Mouse (Mus musculus): ENCODE data around the gene Vtn.
A peak's percentile ranks its signal among the peaks of the same experiment; 100 is the strongest.
"Not testable (repeated sequence)": the region's sequence is repeated elsewhere in the genome, so short reads cannot be mapped to it uniquely, and the experiment has no call there.

Gene Vtn

DNA sequence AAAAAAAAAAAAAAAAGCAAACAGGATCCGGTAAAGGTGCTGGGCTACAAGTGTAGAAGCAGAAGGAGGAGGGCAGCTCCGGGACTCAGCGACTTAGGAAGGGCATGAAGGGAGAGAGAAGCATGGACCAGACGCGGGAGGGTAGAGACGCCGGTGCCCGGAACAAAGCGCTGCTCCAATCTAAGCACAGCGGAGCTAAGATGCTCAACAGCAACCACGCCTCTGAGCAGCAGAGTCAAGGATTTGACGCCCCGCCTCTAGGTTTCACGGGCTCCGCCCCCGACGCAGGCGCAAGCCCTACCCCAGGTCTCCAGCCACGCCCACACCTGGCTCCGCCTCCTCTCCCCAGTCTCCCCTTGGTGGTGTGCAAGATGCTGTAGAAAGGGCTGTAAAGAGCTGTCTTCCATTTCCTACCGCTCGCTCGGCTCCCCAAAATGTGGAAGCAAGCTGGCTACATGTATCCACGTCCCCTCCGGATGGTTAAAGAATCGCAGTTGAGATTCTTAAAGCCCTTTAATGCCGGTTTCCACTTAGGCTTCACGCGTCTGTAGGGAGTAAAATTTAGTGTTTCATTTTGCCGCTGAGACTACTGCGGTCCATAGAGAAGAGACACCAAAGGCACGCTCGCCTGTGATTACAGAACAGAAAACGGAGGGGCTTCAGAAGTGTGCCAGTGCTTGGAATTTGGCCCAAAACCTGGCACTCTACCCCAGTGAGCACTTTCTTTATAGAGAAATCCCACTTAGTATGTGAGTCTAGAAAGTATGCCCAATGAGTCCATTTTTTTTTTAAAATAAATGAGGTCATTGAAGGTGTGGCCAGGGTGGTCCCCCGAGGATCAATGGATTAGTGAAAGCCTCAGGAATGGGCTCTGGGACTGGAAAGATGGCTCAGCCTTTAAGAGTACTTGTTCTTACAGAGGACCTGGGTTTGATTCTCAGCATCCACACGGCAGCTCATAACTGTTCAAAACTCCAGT is 1.1 kb upstream of the Vtn start, which contains the start of gene Sarm1:
Sarm1 (minus strand) TSS at position 211 of the 979 bp plus-strand sequence.
- DNase-seq (ENCODE audit: low read depth, low spot score) = peak; percentile 94

DNA sequence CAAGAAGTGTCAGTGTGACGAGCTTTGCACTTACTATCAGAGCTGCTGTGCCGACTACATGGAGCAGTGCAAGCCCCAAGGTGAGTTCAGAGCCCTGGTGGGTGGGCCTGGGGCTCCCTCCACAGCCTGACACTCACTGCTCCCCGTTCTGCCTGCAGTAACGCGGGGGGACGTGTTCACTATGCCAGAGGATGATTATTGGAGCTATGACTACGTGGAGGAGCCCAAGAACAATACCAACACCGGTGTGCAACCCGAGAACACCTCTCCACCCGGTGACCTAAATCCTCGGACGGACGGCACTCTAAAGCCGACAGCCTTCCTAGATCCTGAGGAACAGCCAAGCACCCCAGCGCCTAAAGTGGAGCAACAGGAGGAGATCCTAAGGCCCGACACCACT is 652 bp downstream of the Vtn start:
- peak; percentile 47 for DNase-seq (ENCODE audit: low read depth, low spot score)

DNA sequence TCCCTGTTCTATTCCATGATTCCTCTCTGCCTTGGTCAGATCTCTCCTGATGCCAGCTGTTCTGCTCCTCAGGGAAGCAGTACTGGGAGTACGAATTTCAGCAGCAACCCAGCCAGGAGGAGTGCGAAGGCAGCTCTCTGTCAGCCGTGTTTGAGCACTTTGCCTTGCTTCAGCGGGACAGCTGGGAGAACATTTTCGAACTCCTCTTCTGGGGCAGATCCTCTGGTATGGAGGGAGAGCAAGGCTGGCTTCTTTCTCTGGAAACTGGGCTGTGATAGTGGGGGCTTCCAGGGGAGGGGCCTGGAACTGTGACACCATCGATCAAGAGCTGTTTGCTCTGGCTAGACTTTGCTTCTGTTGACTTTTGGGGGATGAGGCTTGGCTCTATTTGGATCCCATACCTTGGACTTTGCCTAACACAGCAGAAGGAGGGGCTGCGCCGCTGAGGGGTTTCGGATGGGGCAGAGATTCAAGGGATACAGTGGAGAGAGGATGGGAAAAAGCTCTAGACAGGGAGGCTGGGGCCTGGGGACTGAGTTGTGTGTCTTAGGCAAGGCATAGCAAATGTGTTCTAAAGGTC is 1.8 kb downstream of the Vtn start:
- DNase-seq (ENCODE audit: low read depth, low spot score) = no peak

DNA sequence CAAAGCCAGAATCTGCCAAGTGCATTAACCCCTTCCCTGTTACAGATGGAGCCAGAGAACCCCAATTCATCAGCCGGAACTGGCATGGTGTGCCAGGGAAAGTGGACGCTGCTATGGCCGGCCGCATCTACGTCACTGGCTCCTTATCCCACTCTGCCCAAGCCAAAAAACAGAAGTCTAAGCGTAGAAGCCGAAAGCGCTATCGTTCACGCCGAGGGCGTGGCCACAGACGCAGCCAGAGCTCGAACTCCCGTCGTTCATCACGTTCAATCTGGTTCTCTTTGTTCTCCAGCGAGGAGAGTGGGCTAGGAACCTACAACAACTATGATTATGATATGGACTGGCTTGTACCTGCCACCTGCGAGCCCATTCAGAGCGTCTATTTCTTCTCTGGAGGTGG is 2.6 kb downstream of the Vtn start:
- DNase-seq (ENCODE audit: low read depth, low spot score) = no peak

DNA sequence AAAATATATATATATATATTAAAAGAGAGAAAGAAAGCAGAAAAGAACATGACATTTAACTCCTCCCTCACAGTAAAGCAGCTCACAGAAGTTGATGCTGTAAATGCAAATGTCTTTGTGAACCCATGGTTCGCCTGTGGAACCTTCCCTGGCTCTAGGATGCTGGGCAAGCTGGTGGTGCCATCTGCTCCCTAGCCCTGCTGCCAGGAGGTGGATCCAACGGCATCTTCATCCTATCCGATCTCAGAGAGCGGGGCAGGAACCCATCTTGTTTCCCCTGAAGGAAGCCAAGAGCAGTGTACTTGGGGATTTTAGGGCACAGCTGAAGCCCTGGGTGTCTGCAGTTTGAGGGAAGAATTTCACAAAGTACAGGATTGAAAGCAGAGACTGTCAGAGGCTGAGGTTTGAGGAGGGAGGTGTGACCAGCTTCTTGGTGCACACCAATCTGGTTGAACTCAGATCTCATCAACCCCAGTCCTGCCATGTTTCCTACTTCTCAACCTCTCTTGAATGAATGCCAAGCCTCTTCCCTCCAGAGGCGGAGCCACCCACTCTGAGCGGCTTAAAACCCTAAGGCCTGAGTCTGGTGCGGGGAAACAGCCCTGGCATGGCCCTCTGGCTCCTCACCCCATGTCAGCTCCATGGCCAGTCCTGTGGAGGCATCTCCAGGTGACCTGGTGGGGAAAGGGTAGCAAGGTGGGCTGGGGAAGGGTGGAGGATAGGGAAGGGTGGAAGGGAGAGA is 4.2 kb downstream of the Vtn start, which contains the start of gene Sebox:
Sebox (plus strand) TSS at position 539 of the 742 bp plus-strand sequence.
- DNase-seq (ENCODE audit: low read depth, low spot score) = no peak

DNA sequence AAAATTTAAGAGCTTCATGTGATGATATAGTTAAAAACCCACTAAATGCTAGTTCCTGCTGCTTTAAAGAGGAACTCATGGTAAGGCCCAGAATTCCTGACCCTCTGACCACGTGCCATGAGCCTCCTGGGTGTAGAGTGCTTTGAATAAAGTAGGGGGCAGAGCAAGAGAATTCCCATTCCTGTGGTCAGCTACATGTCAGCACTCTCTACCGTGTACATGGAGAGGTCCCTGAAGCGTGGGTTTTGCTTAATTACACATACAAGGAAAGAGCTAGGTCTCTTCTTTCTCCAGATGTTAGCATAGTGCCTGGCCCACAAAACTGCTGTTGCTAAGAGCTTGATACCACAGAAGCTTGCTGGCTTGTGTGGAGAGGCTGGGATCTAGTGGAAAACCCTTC is 6.5 kb downstream of the Vtn start:
- no peak for DNase-seq (ENCODE audit: low read depth, low spot score)

DNA sequence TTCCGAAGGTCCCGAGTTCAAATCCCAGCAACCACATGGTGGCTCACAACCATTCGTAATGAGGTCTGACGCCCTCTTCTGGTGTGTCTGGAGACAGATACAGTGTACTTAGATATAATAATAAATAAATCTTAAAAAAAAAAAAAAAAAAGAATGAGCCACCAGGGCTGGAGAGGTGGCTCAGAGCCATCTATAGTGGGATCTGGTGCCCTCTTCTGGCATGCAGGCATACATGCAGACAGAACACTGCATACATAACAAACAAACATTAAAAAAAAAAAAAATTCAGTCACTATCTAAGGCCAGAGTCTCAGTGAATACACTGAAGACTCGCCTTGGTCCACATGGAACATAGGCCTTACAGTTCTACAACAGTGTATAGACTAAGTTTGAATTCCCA is 10.3 kb downstream of the Vtn start:
- no peak for DNase-seq (ENCODE audit: low read depth, low spot score)

DNA sequence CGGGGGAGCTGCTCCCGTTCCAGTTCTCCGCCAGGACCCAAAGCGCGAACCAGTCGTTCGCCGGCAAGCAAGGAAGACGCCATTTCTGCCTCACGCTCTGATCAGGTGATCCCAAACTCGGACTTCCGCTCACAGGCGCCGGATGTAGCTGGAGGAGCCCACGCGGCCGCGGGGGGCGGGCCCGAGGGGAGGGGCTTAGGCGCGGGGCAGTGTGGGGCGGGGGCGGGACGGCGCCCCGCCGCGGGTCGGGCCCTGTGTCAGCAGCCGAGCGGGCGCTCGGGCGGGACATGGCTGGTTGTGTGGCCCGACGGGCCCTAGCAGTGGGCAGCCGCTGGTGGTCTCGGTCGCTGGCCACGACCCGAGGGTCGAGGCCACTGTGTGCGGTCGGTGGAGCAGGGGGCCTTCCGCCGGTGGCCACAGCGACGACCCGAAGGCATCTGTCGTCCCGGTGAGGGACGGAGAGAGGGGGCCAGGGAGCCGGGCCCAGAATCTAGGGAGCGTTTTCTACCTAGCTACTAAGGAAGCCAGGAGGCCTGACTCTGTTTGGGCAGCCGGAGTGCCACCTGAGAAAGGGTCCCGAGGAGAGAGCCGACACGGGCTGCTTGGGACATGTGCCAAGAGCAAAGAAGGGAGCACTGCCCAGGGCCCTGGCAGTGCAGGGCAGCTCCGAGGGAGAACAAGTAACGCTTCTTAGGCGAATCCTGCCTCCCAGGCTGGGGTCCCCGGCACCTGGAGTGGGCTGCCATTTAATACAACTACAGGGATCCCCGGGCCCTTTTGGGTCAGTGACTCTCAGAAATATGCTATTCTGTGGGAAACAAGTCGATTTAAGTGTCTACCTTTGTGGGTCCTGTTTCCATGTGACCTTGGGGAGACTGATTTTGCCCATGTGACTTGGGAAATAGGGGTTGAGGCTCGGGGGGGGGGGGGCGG is 13.4 kb downstream of the Vtn start, which contains the start of the genes Tmem199 and Poldip2:
Tmem199 (minus strand) TSS at position 148 of the 933 bp plus-strand sequence.
Poldip2 (plus strand) TSS at position 169 of the 933 bp plus-strand sequence.
- peak; percentile 88 for DNase-seq (ENCODE audit: low read depth, low spot score)

DNA sequence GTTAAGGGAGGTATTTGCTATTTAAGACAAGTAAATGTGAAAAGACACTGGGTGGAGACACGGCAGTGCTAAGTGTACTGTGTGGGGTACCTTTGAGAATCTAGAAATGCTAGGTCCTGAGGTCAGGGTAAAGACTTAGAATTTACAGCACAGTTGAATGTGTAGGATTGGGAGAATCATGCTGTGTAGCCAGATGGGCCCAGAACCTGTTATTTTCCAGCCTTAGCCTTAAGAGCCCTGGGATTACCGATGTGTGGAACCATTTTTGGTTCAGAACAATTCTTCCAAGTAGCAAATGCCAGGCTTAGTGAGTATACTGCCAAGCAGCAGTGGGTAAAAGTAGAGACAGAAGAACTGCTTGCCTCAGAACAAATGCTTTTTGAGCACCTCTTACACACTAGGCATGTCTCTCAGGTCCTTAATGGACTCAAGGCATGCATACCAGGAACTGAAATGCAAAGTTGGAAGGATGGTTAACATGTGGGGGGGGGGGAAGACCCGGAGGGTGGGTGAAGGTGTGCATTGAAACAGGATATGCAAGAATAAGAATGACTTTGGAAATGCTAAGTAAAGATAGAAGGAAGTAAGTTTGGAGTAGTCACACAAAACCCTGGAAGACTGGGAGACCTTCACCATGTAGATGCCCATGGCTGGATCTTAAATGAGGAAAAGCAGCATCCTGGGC is 14.4 kb downstream of the Vtn start:
- DNase-seq (ENCODE audit: low read depth, low spot score) = no peak

DNA sequence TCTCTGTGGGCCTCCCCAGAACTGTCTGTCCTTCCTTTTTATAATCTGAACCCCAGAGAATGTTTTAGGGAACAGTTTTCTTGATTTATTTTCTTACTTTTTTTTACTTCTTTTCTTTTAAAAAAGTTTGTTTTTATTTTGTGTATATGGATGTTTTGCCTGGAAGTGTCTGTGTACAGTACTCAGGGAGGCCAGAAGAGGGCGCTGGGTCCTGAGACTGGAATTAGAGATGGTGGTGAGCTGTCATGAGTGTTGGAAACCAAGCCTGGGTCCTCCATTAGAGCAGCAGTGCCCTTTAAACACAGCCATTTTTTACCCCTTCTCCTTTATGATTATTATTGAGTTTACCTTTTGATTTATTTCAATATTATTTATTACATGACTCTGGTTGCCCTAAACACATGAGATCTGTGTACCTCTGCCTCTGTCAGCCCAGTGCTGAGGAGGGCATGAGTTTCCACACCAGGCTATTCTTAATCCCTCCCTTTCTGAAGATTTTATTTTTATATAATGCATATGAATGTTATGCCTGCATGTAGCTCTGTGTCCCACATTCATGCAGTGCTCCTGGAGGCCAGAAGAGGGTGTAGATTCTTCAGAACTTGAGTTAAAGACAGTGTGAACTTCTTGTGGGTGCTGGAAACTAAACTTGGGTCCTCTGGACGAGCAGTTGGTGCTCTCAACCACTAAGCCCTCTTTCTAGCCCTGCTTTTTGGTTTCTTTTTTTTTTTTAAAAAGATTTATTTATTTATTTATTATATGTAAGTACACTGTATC is 16.8 kb downstream of the Vtn start:
- DNase-seq (ENCODE audit: low read depth, low spot score) = no peak

DNA sequence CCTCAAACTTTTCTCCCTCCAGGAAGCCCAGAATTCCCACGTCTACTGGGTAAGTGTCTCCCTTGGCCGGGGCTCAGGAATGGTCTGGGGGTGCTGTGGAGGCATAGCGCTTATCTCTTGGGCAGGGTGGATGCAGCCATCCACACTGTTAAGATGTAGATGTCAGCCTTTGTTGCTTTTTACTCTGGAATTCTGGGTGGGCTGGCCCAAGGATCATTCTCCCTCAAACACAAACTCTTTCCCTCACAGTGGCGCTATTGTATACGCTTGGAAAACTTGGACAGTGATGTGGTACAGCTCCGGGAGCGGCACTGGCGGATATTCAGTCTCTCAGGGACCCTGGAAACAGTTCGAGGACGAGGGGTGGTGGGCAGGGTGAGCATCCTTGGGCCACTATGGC is 20.0 kb downstream of the Vtn start:
- no peak for DNase-seq (ENCODE audit: low read depth, low spot score)

DNA sequence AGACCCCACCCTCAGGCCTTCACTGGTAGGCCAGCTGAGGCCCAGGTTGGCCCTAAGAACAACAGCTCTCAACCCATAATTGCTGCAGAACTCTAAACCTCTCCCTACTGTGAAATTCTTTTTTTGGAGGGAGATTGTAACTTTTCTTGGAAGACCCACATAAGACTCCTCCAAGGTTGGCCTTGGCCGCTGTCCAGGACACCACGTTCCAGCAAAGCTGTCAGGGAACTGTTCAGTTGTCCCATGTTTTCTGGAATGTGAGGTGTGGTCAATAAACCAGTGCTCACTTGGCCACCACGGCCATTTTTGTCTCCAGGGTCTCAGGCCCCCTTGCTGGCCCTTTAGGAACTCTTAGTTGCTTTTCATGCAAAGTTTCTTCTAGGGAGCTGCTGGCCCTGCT is 23.0 kb downstream of the Vtn start:
- no peak for DNase-seq (ENCODE audit: low read depth, low spot score)

DNA sequence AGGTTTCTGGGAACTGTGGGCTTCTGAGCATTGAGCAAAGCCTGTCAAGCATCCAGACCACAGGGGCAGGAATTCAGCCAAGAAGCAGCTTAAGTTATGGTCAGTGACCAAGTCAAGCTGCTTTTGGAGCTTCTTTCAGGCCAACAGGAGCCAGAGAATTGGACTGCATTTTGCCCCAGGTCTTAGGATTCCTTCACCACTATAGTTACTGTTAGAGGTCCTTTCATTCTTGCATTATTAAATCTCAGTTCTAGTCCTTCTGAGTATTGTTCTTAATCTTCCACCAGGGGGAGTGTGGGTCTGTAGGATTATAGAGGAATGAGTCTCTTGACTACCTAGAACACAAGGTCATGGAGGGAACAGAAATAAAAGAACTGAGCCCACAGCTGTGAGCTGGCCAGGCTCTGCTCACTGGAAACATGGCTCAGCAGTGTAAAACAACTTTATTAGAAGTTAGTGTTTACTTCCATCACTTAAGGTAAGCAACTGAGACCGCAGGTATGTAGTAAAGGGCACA is 23.6 kb downstream of the Vtn start:
- no peak for DNase-seq (ENCODE audit: low read depth, low spot score)

DNA sequence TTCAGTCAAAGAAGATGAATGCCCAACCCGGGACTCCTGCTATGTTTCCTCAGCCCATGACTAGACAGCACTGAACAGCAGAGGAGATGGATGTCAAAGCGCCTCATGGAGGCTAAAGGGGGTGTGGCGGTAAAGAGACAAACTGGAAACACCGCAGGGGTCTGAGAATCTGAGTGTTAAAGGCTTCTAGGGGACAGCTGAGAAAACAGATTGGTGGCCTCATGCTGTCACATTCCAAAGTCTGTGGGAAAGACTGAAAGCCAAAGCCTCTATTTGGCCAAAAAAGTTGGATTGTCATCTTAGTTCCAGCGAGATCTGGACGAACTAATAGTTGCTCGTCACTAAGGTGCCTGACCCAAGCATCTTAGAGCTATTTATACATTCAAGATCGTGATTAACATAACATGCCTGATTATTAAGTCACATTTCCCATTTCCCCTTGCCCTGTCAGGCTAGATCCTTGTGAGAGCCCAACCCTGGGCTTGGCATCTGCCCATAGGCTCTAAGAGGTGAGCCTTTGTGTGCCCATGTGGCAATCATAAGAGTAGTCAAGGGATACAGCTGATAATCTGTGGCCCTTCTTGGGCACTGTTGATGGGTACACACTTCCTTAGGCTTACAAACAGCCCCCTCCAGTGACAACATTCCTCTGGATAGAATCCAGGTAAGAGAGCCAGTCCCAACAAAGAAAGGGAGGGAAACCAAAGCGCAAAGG is 24.5 kb downstream of the Vtn start:
- DNase-seq (ENCODE audit: low read depth, low spot score) = no peak

DNA sequence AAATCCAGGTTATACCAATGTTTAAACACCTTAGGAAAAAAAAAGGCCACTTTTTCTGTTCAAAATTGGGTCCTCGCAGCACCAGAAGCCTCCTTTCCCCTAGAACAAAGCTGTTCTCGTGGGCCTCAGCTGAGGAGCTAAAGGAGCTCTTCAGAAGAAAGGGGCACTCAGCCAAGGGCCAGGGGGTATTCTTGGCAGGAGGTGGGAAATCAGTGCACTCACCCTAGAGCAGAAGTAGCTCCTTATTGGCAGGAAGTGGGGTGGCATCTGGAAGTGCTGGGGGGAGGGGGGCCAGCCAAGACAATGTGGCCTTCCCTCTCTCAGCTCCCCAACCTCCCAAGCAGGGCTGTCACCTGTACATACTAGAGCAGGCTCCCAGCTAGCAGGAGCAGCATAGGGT is 25.9 kb downstream of the Vtn start:
- DNase-seq (ENCODE audit: low read depth, low spot score) = no peak

DNA sequence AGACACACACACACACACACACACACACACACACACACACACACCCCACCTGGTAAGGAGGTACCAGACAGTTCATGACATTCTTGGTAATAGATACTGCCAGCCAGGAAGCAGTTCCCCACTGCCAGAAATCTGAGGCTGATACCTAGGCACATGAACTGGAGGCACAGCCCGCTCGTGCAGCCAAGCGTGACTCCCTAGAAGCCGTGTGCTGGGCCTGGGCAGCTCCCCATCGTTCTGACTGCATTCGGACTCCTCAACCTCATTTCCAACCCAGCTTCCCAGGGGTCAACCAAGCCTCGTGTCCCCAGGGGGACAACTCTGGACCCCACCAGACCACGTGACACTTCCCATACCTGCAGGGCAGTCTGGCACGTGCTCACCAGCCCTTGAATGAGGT is 29.8 kb downstream of the Vtn start:
- DNase-seq (ENCODE audit: low read depth, low spot score) = no peak

DNA sequence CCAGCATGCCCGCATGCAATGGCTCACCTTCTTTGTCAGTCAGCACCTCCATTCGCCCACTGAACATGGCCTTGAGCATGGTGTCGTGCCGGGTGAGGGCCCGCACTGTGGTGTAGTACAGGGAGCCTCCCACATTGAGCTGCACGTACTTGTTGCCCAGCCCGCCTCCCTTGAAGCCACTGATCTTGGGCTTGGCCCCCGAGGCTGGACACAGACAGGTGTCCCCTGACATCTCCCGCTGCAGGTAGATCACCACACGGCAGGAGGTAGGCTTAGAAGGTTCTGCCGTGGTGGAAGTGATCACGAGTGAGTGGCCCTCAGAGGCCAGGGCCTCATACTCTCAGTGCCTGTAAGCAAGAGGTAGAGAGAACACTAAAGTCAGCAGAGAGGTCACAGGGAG is 31.1 kb downstream of the Vtn start:
- no peak for DNase-seq (ENCODE audit: low read depth, low spot score)

DNA sequence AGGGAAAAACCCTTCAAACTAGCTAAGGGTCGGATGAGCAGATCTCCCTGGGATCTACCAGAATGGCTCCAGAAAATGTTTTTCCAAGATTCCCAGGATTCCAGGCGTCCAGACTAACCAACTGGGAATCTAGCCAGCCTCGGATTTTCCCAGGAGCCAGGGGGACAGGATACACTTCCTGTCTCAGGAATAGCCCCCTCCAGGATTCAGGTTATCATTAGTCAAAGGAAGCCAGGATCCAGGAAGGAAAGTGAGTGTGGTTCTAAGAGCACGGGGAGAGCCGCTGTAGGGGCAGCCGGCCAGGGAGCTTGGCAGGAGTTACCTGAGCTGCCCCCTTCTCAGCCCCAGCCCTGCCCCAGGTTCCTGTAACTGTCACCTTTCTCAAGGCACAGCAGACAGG is 32.2 kb downstream of the Vtn start:
- no peak for DNase-seq (ENCODE audit: low read depth, low spot score)

DNA sequence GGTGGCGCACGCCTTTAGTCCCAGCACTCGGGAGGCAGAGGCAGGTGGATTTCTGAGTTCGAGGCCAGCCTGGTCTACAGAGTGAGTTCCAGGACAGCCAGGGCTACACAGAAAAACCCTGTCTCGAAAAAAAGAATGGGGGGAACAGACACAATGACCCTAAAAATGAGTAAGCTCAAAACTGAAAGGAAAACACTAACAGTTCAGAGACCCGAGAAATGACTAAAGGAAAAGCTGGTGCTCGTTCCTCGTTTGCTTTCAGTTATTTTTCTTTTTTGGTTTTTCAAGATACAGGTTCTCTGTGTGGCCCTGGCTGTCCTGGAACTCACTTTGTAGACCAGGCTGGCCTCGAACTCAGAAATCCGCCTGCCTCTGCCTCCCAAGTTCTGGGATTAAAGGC is 32.6 kb downstream of the Vtn start:
- not testable (repeated sequence) for DNase-seq (ENCODE audit: low read depth, low spot score)

All from retina, adult 2 months (tissue).